Mouse (Mus musculus) cerebellum, postnatal 36 days (tissue): Measurements from ENCODE around the gene Crip2.

Experiments used
- DNase-seq, 2 experiments: peaks; one replicate each; pipeline ENCODE4 v3.0.0; 2021 to 2022; ENCODE audit warnings: mixed read lengths in 2 of 2

Gene Crip2

DNA sequence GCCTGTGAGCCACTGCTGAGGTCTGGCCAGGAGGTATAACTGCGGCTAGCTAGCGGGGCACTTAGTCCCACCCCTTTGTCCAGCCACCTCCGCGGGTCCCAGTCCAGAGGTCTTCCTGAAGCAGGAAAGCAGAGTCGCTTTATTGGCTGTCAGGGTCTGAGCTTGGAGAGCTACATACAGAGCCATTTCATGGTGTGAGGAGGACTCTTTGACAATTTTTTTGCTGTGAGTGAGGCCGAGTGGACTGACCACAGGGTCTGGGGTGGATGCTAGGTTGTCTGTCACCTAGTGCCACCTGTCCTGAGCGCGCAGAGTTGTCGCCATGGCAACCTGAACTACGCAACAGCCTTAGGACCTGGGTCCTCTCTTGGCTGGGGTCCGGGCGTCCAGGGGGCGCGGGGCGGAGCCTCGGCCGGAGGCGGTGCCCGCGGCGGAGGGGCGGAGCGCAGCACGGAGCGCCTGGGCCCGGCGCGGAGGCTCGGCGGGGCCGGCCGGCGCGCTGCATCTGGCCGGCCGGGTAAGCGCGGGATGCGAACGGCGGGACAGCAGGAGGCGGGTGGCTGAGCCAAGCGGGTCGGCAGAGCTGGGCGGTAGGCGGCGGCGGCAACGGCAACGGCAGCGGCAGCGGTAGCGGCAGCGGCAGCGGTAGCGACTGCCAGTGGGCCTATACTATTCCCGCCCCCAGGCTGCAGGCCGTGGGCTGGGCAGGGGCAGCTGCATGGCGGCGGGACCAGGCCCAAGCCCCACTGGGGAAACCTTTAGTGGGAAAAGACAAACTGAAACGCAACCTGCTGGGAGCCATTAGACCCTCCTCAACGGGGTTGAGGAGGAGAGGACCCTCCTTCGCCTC lies 45.6 kb downstream of the Crip2 start, which contains the start of gene Tmem121:
TSS of gene Tmem121 (plus strand) at position 489 of the 850 bp plus-strand sequence.
- DNase-seq, result peak; percentile 47 to 54

DNA sequence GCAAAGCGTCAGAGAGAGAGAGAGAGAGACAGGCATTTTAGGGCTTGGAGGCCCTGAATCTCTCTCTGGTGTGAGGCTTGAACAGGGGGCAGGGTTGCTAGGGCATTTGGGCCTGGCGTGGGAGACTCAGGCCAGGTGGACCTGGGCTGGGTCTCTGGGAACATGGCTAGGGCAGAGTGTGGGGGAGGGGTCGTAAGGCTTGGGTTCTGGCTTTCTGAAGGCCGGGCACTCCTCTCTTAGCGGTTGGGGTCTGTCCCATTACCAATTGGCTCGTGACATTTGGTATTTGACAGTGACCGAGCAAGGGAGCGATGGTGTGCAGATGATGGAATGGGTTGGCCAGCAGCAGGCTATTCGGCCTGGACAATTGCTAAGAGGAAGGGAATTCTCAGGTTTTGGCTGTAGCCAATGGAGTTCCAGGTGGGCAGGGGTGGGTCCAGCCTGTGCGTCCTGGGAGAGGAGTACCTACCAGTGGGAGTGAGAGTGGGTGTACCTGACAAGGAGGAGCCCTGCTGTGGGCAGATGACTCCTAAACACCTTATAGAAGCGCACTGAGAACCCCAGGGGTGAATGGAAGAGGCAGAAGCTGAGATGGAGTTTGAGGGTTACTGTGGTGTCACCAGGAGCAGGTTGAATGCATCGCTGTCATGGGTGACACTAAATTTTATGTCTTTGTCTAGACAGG lies 46.4 kb downstream of the Crip2 start:
- DNase-seq, result peak in 1 of 2 experiments; percentile 26

DNA sequence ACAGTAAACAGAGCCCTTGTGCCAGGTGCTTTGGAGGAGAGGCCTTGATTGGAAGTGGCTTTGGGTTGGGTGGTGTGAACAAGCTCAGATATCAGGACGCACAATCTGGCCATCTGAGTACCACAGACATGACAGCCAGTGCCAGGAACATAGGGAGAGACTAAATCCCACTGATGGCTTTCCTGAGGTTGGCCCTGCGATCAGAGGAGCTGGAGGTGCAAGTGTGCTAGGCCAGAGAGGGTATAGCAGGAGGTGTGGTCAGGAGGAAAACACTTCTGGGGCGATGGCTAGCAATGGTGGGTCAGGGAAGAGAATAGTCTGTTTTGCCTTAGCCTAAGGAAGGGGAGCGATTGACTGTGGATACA lies 47.0 kb downstream of the Crip2 start:
- no peak for DNase-seq

DNA sequence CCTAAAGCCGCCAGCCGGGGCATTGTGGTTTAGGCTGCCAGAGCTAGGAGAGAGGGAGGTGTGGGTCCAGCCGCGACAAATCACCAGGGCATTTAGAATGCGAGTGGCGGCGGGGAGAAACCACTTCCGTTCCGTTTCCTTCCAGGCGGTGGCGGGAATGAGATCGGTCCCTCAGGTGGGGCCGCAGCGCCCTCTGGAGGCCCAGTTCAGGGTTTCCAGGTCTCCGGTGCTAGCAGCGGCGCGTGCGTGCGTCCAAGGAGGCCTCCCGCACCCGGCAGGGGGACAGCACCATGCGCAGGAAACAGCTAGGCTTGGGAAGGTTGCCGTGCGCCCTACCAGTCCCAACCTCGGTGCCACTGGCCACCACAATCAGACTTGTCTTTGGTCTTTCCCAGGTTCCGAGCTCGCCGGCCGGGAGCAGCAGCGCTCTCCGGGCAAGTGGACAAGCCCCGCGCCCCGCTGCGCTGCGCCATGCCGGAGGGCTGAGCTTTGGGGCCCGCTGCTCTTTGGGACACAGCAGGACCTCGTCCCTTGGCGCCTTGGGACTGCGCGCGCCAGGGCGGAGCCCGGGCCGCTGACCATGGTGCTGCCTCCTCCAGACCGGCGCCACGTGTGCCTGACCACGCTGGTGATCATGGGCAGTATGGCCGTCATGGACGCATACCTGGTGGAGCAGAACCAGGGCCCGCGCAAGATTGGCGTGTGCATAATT lies 47.7 kb downstream of the Crip2 start:
- peak; percentile 95 for DNase-seq

DNA sequence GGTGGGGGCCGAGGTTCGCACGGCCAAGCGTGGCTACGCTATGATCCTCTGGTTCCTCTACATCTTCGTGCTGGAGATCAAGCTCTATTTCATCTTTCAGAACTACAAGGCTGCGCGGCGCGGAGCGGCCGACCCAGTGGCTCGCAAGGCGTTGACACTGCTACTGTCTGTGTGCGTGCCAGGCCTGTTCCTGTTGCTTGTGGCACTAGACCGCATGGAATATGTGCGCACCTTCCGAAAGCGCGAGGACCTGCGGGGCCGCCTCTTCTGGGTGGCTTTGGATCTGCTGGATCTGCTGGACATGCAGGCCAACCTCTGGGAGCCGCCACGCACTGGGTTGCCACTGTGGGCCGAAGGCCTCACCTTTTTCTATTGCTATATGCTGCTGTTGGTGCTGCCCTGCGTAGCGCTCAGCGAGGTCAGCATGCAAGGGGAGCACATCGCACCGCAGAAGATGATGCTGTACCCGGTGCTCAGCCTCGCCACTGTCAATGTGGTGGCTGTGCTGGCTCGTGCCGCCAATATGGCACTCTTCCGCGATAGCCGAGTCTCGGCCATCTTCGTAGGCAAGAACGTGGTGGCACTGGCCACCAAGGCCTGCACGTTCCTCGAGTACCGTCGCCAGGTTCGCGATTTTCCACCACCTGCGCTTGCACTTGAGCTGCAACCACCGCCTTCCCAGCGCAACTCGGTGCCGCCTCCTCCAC lies 48.5 kb downstream of the Crip2 start:
- DNase-seq, result peak in 1 of 2 experiments; percentile 21

DNA sequence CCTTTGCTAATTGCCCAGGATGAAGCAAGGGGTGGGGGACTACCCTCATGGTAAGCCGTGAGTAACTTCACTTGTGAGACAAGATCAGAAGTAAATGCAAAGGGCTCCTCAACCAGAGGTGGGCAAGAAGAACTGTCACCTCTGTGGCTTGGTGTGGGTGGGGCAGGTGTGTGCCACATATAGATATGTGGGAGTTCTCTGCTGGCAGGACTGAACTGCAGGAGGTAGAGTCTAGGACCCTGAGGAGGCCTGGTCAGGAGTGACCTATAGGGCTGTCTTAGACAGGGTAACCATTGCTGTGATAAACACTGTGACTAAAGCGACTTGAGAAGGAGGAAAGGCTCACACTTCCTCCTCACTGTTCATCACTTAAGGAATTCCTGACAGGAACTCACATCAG lies 53.4 kb downstream of the Crip2 start:
- no peak for DNase-seq
